Mouse (Mus musculus) thymus, postnatal 36 days (tissue): ENCODE measurements around the gene Mff.

ENCODE experiments used
- DNase-seq, 2 experiments: peaks; one replicate each; pipeline ENCODE4 v3.0.0; 2022; ENCODE audit warnings: mixed read lengths in 2 of 2

The Mff gene

GRCm38 (mm10) chr1:82772428-82772827 lies 47.7 kb downstream of the Mff start:
- no peak for DNase-seq

GRCm38 (mm10) chr1:82773208-82773607 lies 48.5 kb downstream of the Mff start:
- DNase-seq: no peak

- DNase-seq: no peak
These were observed 50.6 kb downstream of the Mff start for GRCm38 (mm10) chr1:82775293-82775692.

GRCm38 (mm10) chr1:82779388-82779966 lies 54.8 kb downstream of the Mff start:
- no peak for DNase-seq

- DNase-seq: no peak
These were observed 58.9 kb downstream of the Mff start for GRCm38 (mm10) chr1:82783559-82783958.

- no peak for DNase-seq
These were observed 60.9 kb downstream of the Mff start for GRCm38 (mm10) chr1:82785546-82785945.

- DNase-seq: peak in 1 of 2 experiments; percentile 11
These were observed 62.7 kb downstream of the Mff start for GRCm38 (mm10) chr1:82787414-82787813.

GRCm38 (mm10) chr1:82788070-82788469 lies 63.4 kb downstream of the Mff start:
- DNase-seq: no peak

GRCm38 (mm10) chr1:82791105-82791504 lies 66.4 kb downstream of the Mff start:
- DNase-seq: no peak

GRCm38 (mm10) chr1:82792238-82792637 lies 67.5 kb downstream of the Mff start:
- no peak for DNase-seq

GRCm38 (mm10) chr1:82793110-82793509 lies 68.4 kb downstream of the Mff start:
- no peak for DNase-seq

GRCm38 (mm10) chr1:82793986-82794385 lies 69.3 kb downstream of the Mff start:
- no peak for DNase-seq

GRCm38 (mm10) chr1:82795211-82795610 lies 70.5 kb downstream of the Mff start:
- DNase-seq: no peak

- no peak for DNase-seq
These were observed 71.2 kb downstream of the Mff start for GRCm38 (mm10) chr1:82795702-82796443.

GRCm38 (mm10) chr1:82797088-82797487 lies 72.4 kb downstream of the Mff start:
- DNase-seq: no peak

GRCm38 (mm10) chr1:82798304-82798703 lies 73.6 kb downstream of the Mff start:
- DNase-seq: no peak

GRCm38 (mm10) chr1:82798922-82799321 lies 74.2 kb downstream of the Mff start:
- no peak for DNase-seq

GRCm38 (mm10) chr1:82801105-82801783 lies 76.6 kb downstream of the Mff start:
- DNase-seq: no peak
